Mouse (Mus musculus): ENCODE results near the gene Magohb.

The Magohb gene

GRCm38 (mm10) chr6:131262009-131262408 is 31.0 kb downstream of the Magohb start:
- no peak for DNase-seq (ENCODE audit: low spot score)

DNA sequence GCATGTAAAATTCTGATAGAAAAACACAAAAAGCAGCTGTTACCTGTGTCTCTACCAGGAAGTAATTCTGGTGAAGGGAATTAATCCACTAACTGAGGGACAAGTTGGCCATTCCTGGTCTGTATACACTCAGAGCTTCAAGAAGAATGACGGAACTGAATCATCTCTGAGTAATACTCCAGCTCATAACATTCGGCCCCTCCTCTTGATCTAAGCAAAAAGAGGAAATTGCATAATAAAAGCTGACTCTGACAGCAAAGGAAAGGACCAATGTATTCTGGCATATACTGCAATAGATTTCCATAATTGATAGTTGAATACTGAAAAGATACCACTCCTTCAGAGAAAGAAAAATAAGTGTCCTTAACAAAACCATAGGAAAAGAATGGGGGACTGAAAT is 45.8 kb downstream of the Magohb start, which contains the start of gene Klra2:
Gene Klra2 (minus strand): TSS at position 157 of the 400 bp plus-strand sequence.
- no peak for DNase-seq (ENCODE audit: low spot score)

GRCm38 (mm10) chr6:131245081-131245480 is 48.0 kb downstream of the Magohb start:
- DNase-seq (ENCODE audit: low spot score): no peak
